Mouse (Mus musculus) layer of hippocampus, postnatal 36 days (tissue): ENCODE results near the gene Vmo1. TPM values are rescaled to one million over a fixed set of nuclear protein-coding genes. Genes with fewer than 3 reads are reported as not detected.
"Not testable (repeated sequence)": the region's sequence is repeated elsewhere in the genome, so short reads cannot be mapped to it uniquely, and the experiment has no call there.

Source experiments
- DNase-seq, 2 experiments: peaks; one replicate each; pipeline ENCODE4 v3.0.0; 2022
- total RNA-seq, 2 experiments: library from RNA; stranded (reverse); gene quantifications; 2 replicates each; pipeline ENCODE4 v1.2.3; 2021

The Vmo1 gene
- total RNA-seq, 2 experiments from 2014 or later: not detected

DNA sequence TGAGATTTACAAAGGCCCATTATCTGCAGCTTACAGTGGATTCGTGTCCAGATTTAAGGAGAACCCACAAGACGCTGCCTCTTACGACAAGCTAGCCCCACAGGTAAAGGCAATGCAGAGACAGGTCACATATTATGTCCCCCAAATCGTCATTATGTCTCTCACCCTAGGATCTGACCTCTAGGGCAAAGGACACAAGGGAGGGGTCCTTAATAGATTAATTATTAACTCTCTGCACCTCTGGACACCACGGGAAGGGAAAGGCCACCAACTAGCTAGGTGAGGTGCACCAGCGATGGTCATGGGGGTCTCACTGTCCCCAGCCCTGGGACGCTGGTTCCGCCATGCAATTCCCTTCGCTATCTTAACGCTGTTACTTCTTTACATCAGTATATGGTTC, 4.5 kb upstream of the Vmo1 start, which contains the start of gene Gltpd2:
Gltpd2 (plus strand) TSS at position 274 of the 400 bp plus-strand sequence.
- DNase-seq: no peak

DNA sequence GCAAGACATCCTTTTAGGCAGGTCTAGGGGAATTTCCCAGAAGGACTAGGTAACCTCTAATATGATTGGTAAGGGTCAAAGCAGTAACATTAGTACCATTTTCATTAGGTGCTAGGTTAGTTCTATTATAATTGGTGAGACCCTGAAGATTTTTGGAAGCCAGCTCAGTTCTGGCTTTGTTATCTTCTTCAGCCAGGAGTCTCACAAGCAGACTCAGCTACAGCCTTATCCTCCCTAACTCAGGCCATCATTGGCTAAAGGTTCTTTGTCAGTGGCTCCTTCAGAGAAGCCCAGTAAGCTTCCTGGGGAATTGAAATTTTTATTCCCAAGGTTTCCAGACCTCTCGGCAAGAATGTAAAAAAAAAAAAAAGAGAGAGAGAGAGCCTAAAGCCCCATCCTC, 4.0 kb upstream of the Vmo1 start:
- DNase-seq: no peak

DNA sequence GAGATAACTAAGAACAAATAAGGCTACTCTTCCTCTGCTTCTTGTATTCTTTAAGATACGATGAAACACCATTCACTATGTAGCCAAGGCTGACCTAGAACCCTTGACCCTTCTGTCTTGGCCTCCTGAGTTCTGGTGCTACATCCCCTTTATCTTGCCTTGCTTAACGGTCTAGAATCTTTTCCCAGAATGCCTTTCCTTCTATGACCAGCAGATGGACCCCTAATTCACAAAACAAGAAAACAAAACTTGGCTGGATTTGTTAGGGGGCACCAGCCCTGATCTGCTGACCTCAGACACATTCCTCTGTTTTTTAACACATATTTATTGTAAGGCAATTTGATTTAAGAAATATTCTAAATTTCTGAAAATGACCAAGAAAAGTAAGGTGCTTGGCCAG, 1.9 kb upstream of the Vmo1 start:
- DNase-seq: no peak

DNA sequence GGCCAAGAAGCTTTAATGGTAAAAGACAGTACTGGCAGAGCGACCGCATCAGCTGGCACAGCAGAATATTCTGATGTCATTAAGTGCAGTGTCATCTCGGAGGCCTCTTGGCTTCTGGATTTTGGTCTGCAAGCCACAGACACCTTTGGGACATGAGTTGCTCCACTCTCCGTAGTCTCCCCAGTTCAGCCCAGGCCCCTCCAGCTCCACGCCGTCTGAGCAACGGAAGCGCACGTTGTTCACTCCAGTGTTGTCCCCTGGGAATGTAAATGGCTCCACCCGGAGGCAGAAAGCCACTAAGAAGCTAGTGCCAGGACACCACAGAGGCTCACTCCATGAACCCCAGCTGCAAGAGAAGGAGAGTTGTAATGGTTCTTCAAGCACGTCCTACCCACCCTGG, 896 bp downstream of the Vmo1 start:
- DNase-seq: no peak

DNA sequence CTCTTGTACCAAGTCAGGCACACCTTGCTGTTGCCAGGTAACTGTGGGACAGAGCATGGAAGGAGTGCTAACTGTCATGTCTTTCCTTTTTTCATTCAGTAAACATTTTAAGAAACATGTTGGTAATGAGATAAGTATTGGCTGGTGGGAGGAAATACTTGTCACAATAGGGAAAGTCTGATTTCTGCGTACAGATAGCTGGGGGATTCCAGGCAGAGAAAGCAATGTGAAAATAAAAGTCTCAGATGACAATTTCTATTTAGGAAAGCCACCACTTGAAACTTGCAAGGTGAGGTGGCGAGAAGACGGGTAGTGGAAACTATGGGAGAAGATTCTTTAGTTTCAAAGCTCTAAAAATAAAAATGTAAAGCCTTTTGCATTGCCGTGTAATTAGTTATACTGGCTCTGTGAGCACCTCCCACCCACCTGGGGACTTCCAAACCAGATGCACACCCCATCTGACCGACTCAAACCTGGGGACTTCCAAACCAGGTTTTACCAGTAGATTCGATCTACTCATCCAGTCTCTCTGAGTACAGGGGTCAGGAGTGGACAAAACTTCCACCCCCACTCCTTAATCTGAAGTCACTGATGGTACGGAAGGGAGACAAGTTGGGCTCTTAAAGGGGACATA, 1.6 kb downstream of the Vmo1 start:
- no peak for DNase-seq

DNA sequence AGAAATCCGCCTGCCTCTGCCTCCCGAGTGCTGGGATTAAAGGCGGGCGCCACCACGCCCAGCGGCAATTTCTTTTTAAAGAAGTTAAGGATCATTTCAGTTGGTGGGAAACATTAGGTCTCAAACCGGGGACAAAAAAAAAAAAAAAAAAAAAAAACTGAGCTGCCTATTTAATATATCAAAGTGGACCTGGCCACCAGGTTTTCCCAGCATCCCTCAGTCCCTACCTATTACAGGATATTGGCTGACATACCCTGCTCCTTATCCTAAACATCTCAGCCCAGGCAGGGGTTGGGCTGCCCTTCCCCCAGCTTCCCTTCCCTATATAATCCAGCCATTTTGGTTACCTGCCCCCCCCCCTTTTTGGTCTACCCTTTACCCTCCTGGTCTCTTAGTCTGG, 2.6 kb downstream of the Vmo1 start:
- no peak for DNase-seq

DNA sequence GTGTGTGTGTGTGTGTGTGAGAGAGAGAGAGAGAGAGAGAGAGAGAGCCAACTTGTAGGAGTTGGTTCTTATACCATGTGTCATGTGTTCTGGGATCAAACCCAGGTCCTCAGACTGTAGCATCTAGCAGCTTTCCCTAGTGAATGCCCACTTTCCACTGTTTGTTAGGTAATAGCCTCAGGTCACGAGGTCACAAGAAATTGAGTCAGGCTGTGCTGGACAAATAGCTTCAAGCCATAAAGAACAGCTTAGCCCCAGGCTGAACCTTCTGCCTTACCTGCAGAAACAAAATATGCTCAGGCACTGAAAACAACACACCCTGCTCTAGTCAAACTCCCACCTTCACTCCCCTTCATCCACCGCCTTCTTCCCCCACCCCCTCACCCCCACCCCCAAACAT, 3.2 kb downstream of the Vmo1 start:
- no peak for DNase-seq

DNA sequence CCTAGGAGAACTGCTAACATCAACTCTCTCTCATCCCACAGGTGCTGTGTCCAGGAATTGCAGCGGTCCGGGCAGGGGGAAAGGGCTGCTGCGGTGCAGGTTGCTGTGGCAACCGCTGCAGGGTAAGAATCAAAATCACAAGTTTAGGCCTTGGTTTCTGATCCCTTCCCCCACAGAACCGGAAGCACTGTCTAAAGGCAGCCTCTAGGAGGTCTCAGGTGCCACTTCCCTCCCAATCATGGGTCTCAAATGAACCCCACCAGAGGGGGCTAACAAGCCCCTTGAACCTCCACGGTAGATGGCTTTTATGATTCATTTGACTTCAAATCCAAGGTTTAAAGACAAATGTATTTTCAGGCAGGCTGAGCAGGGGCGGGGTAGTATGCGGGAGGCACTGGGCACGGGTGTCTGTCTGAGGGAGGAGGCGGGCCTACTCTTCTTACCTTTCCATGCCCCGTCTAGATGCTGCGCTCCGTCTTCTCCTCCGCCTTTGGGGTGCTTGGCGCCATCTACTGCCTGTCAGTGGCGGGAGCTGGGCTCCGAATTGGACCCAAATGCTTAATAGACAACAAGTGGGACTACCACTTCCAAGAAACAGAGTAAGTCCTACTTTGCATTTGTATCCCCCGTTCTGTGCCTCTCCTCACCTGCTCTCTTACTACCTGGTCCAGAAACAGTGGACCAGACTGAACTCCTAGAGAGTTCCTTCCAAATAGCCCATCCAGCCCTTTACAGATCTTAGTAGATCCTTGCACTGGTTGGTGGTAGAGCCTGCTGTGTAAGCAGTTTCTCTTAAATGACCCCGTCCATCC, 4.5 kb downstream of the Vmo1 start:
- peak in 1 of 2 experiments; percentile 36 for DNase-seq

DNA sequence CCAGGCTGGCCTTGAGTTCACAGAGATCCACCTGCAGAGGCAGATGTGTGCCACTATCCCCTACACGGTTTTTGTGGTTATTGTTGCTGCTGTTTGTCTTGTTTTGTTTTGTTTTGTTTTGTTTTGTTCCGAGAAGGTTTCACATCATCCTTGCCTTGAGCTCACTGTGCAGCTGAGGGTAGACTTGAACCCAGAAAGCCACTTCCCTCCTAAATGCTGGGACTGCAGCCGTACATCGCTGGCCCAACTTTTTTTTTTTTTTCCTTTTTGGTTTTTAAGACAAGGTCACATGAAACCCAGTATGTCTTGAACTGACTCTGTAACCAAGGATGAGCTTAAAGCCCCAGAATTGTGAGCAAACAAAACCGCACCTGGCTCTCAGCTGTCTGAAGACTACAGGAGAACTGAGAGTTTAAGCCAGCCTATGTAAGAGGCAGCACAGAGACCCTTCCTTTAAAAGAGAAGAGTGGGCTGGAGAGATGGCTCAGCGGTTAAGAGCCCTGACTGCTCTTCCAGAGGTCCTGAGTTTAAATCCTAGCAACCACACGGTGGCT, 7.4 kb downstream of the Vmo1 start:
- DNase-seq: no peak

DNA sequence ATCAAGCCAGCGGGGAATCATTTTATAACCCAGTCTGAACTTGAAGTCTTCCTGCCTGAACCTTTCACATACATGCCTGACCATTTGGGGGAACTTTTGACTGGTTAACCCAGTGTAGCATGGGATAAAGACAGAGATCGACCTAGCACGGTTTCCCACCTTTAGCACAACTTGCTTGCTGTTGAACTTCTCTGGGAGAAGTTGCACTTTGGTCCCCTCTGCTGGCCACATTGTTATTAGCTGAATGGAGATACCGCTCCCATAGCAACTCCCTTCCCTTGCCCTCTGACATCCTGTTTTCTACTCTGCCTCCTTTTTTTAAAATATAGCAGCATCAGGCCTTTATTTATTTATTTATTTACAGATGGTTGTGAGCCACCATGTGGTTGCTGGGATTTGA, 8.0 kb downstream of the Vmo1 start:
- DNase-seq: peak; percentile 24 to 47

DNA sequence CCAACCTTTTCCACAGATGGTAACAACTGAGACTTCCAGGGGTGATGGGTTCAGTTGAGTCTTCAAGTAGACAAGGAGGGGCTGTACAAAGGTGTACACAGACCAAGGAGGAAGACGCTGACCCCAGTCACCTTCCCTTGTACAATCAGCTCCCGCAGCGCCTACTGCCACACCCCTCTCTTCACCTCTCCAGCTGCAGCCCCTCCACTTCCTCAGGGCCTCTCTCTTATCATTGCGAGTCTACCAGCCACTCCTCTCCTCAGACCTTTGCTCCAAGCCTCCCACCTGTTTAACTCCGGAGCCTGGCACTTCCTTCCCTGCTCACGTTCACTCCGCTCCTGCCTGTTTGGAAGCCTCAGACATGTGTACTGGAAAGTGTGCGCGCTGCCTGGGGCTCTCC, 9.4 kb downstream of the Vmo1 start, which contains the start of gene Tm4sf5:
Tm4sf5 (plus strand) TSS at position 275 of the 400 bp plus-strand sequence.
- no peak for DNase-seq

DNA sequence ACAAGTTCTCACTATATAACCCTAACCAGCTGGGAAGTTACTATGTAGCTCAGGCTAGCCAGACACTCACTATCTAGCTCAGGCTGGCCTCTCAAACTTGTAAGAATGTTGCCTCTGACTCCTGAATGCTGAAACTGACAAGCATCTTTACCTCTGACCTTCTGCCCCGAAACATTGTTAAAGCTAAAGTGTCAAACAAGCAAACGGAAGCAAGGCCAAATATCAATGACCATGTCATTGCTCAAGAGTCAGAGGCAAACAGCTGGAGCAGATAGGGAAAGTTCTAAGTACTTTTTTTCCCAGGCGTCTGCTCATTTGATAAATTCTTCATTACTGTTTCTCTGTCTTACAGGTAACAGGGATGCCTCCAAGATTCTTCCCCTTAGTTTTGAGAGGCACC, 12.4 kb downstream of the Vmo1 start:
- DNase-seq: no peak

DNA sequence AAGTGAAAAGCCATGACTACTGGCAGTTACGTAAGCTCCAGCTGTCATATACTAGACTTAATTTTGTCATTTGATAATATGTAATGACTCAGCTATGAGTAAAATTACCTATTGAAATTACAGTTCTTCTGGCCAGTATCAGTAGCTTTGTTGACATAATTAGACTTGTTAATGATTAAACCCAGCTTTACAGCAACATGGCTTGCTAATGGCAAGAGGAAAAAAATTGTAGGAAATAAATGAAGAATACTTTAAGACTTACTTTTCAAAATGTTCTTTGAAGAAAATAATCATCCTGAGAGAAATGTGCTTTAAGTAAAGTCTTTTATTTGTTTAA, 14.0 kb downstream of the Vmo1 start:
- no peak for DNase-seq

DNA sequence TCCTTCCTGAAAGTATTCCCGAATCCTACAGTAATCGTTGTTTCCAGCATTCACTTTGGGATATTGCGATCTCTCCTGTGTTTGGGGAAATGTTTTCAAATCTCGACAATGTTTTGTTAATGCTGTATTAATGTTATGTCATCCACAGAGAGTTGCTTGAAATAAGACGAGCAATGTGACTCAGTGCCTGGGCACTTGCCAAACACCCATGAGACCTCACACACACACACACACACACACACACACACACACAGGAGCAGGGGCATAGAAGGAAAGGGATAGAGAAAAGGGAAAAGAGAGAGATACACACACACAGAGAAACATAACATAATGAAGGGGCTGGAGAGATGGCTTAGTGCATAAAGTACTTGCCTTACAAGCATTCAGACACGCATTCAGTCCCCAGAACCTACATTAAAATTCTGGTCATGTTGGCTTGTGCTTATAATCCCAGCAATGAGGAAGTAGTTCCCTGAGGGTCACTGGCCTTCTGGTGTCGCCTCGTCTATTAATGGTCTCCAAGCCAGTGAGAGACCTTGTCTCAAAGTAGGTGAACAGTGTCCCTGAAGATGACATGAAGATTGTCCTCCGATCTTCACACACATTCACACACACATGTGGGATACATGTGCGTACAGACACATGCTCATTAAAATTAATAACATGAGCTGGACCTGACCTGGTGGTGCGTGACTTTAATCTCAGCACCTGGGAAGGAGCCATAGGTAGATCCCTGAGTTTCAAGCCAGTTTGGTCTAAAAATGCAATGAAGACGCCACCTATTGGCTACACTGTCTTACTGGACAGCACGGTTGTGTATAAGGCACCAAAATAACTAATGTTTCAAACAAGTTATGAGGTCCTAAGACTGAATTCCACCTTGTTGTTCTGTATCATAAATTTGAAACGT, 14.6 kb downstream of the Vmo1 start:
- no peak for DNase-seq

DNA sequence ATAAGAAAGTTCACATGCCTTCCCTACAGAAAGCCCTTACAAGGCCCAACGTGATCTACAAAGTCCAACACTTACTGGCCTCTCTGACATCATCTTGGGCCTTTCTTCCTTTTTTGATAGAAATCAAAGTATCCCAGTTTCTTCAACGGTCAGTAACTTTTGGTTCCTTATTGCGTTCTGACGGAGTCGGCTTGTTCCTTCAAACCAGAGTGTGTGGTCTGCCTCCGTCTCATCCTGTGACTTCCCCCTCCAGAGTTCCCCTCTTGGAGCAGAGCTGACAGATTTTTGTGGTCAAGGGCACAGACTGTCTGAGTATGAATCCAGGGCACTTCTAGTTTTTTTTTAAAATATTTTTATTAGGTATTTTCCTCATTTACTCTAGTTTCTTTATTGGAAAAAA, 24.7 kb downstream of the Vmo1 start:
- DNase-seq: no peak

DNA sequence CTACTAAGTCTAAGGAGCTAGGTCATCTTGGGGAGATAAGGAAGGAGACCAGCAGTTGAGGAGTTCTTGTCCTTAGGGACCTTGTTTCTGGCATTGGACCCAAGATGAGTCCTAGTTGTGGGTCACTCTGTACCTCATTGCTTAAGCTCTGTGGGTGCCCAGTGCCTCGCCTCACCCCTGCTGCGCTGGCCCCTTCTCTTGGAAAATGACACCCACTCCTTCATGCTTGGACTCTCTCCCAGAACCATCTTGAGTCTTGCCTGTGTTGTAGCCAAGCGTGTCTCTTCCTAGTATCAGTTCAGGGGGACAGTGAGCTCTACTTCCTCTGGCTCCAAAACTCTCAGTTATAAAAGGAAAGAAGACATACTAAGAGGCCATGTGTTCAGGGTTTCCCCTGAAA, 25.3 kb downstream of the Vmo1 start:
- DNase-seq: no peak

DNA sequence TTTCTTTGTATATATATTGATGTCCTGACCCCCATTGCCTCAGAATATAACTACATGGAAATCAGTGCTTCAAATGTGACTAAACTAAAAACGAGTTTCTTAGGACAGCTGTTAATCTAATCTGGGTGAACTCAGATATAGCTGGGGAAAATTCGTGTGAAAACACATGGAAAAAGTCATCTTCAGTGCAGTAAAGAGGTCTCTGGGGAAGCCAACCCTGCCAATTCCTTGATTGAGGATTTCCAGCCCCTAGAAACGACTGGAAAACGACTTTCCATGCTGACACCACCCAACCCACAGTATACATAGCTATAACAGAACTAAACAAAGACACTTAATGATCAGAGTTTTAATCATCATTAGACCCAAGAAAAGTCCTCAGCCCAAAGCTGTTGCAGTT, 26.6 kb downstream of the Vmo1 start:
- no peak for DNase-seq

DNA sequence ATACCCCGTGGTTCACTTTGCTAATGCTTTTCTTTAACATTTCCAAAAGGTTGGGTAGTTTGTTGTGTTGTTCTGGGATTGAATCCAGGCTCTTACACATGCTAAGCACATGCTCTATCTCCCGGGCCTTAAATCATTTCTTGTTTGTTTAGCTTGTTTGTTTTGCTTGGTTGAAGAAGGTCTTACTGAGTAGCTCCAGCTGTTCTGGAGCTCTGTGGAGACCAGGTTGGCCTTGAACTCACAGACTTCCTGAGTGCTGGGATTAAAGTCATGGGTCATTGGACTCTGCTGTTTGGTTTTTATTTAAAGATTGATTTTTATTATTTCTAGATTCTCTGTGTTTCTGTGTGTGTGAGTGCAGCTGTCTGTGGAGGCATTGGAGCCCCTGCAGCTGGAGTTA, 28.9 kb downstream of the Vmo1 start:
- no peak for DNase-seq

DNA sequence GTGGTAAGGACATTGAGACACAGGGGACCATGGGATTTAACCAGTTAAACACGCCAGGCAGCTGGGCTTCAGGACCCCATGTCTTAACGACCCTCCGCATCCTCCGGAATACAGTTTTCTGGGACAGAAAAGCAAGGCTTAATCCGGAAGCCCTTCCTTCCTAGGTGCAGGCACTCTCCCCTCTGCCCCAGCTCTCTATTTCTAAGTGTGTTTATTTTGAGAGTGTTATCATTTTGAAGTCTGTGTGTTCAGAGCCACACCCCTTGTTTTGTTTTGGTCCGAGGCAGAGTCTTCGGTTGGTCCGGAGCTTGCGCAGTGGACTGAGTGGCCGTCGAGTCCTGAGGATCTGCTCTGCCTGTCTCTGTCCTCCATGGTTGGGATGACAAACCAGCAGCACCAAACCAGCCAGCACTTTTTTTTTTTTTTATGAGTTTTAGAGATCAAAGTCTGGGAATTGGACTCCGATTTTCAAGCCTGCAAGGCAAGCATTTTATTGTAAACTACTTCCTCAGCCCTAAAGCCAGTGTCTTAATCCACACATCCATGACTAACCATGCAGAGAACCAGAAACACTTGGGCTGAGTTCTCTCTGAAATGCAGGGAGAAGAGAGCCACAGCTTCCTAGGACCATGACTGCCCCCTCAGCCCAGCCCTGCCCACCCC, 39.4 kb downstream of the Vmo1 start:
- no peak for DNase-seq

DNA sequence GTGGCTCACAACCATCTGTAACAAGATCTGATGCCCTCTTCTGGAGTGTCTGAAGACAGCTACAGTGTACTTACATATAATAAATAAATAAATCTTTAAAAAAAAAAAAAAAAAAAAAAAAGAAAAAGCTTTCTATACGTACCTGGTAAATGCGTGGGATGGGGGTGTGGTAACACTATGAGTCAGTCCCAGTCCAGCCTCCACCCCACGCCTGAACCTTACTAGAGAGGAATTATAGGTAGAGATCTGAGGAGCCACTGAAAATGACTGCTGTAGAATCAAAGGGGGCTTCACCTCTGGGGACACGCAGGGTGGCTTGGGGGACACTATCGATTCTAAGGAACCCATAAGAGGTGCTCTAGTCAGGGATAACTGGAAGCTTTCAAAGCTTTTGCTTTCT, 41.1 kb downstream of the Vmo1 start:
- DNase-seq: not testable (repeated sequence)

DNA sequence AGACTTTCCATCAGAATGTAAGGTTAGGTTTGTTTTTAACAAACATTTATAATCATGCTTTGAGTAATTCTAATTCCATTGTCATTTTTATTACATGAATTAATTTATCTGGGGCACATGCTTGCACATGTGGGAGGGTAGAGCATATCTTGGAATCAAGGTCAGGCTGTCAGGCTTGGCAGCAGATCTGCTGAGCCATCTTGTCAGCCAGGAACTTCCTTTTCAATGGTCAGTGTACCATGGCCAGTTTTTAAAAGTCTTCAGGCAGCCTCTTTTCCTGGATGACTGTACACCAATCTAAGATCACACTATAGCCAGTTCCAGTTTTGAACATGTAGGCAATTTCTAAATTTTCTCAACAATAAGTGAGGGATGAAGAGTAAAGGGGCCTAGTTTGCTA, 41.7 kb downstream of the Vmo1 start:
- no peak for DNase-seq

DNA sequence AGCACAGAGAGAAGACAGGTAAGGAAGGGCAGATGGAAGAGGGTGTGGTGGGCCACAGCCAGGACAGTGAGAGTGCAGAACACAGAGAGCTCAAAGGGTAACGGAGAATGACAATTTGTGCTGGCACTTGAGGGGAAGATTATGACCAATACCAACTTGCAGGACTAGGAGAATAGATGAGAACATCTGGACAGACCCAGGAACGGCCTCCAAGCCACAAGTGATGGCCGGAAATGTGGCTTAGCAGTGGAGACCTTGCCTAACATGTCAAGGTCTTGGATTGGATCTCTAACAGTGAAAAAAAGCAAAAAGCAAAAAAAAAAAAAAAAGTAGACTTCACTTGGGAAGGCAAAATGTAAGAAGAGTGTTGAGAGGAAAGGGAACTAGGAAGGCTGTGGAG, 44.7 kb downstream of the Vmo1 start:
- no peak for DNase-seq
